Mouse (Mus musculus): ENCODE results near the gene Hoxa10. TPM values are rescaled to one million over a fixed set of nuclear protein-coding genes. Genes with fewer than 3 reads are reported as not detected.

Hoxa10 gene
- total and polyA plus RNA-seq, 3 experiments: not detected

DNA sequence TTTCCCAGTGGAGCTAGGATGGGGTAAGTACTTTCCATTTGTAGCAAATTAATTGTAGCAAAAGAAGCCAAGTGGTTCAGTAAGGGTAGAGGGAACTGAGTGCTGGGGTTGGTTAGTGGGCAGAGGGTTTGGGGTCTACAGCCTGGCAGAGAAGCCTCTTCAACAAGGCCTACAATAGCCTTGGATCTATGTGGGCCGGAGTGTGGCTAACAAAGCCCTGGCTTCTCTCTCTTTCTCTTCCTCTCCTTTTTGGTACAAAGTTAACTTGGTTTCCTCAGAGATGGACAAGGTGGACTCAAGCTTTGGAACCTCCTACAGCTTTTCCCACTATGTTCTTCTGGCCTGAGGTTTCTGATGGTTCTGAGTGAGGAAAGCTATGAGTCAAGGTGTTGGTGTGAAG is 39.4 kb downstream of the Hoxa10 start:
- TF ChIP-seq POLR2AphosphoS5 (IDR thresholded peaks at IDR 0.05; ENCODE audit: borderline replicate concordance, low read depth, low read length) (no peak), ZNF384 (IDR thresholded peaks at IDR 0.05; ENCODE audit: low read depth, low read length) (no peak), KAT2A (conservative IDR thresholded peaks at IDR 0.05; ENCODE audit: low read depth, low read length) (no peak), NRF1 (IDR thresholded peaks at IDR 0.05; ENCODE audit: insufficient read depth, low read depth, low read length, poor library complexity, severe bottlenecking) (no peak), BHLHE40 (IDR thresholded peaks at IDR 0.05; ENCODE audit: borderline replicate concordance, low read depth, low read length) (no peak)
- Histone ChIP-seq H3K4me3 (ENCODE audit: control insufficient read depth in 1 of 2, insufficient read depth in 1 of 2, low read depth in 2 of 2, low read length in 2 of 2) (no peak overlapping the region), H3K36me3 (ENCODE audit: control insufficient read depth in 1 of 2, insufficient read depth in 2 of 2, low read length in 2 of 2) (no peaks in the 10 kb centered on the region), H3K79me2 (ENCODE audit: control insufficient read depth, insufficient read depth, low read length, poor library complexity) (no peaks in the 10 kb centered on the region; the same call in 1 of the 2 replicates), H3K9ac (ENCODE audit: control insufficient read depth, low read depth, low read length, poor library complexity, severe bottlenecking) (no peak overlapping the region), H3K4me1 (ENCODE audit: control insufficient read depth in 1 of 2, insufficient read depth in 2 of 2, low read length in 2 of 2) (no peaks in the 10 kb centered on the region), H3K27ac (ENCODE audit: control insufficient read depth, low read depth, low read length) (no peak overlapping the region), H3K27me3 (ENCODE audit: control insufficient read depth in 1 of 2, insufficient read depth in 2 of 2, low read length in 2 of 2) (no peaks in the 10 kb centered on the region), H3K9me3 (replicated peaks; ENCODE audit: insufficient read depth, low read length) (no peaks in the 10 kb centered on the region)
- DNase-seq (ENCODE audit: low read depth, low spot score): no peak

DNA sequence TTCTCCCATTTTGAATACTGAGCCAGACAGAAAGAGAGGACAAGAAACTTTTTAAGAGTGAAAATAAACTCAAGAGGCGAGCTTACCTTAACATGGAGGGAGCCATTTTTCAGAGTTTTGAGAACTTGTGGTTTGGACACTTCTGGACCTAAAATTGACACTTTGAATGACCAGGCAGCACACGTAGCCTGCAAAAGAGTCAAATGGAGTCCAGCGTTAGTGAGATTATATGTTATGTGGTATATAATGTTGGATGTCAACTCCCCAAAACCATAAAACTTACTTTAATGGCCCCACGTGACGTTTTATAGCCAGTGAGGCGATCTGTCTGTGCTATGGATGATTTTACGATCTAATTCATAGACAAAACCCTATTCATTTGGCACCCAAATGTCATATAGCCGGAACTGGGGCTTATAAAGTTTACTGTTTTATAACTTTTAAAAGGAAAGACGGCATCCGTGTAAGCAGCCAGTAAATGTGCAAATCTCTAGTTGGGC is 39.9 kb downstream of the Hoxa10 start:
- H3K4me3 ChIP-seq (ENCODE audit: control insufficient read depth in 1 of 2, insufficient read depth in 1 of 2, low read depth in 2 of 2, low read length in 2 of 2): no peak overlapping the region
- no peaks in the 10 kb centered on the region for H3K27me3 ChIP-seq (ENCODE audit: control insufficient read depth in 1 of 2, insufficient read depth in 2 of 2, low read length in 2 of 2)
- no peak overlapping the region for H3K9ac ChIP-seq (ENCODE audit: control insufficient read depth, low read depth, low read length, poor library complexity, severe bottlenecking)
- DNase-seq (ENCODE audit: low read depth, low spot score): no peak
- TF ChIP-seq JUND (IDR thresholded peaks at IDR 0.05; ENCODE audit: low read depth, low read length) (no peak), SIN3A (IDR thresholded peaks at IDR 0.05; ENCODE audit: low read length) (no peak), CTCF (IDR thresholded peaks at IDR 0.05 in 2 of 3, conservative IDR thresholded peaks at IDR 0.05 in 1 of 3; ENCODE audit: control insufficient read depth in 1 of 3, insufficient read depth in 1 of 3, low read depth in 2 of 3, low read length in 3 of 3, poor library complexity in 1 of 3, severe bottlenecking in 1 of 3) (no peak), KAT2A (conservative IDR thresholded peaks at IDR 0.05; ENCODE audit: low read depth, low read length) (no peak), CHD2 (IDR thresholded peaks at IDR 0.05; ENCODE audit: low read length) (no peak), ZNF384 (IDR thresholded peaks at IDR 0.05; ENCODE audit: low read depth, low read length) (no peak), TCF12 (IDR thresholded peaks at IDR 0.05; ENCODE audit: low read depth, low read length) (no peak)
- H3K4me1 ChIP-seq (ENCODE audit: control insufficient read depth in 1 of 2, insufficient read depth in 2 of 2, low read length in 2 of 2): no peaks in the 10 kb centered on the region
- no peaks in the 10 kb centered on the region for H3K9me3 ChIP-seq (replicated peaks; ENCODE audit: insufficient read depth, low read length)
- H3K79me2 ChIP-seq (ENCODE audit: control insufficient read depth, insufficient read depth, low read length, poor library complexity): no peaks in the 10 kb centered on the region; the same call in 1 of the 2 replicates
- no peaks in the 10 kb centered on the region for H3K36me3 ChIP-seq (ENCODE audit: control insufficient read depth in 1 of 2, insufficient read depth in 2 of 2, low read length in 2 of 2)
- H3K27ac ChIP-seq (ENCODE audit: control insufficient read depth, low read depth, low read length): no peak overlapping the region

DNA sequence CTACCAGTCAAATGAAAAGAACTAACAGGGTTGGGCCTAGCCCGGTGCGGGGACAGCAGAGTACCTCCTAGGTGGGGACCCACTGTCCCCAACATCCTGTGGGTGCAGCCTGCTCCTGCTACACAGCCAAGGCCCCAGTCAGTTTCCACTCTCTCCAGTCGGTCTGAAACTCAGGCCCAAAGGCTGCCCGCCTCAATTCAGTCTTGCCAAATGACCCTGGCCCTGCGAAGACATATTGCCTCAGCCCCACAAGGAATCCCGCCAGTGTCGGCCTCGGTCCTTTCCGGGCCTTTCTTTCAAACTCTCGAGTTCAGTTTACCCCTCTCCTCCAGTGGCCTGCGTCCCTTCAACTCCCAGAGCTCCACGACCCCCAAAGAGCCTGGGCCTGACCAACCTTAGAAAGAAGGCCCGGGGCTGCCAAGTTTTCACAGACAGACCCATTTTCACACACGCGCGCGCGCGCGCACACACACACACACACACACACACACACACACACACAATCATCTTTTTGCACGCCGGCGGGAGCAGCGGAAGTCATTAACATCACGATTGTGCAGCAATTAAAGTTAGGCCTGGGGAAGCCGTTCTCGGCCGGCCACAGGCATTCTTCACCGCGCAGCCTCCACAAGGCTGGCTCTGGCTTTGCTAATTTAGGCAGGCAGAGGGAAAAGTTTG is 40.4 kb downstream of the Hoxa10 start:
- TF ChIP-seq MAX (IDR thresholded peaks at IDR 0.05; ENCODE audit: low read length): no peak
- TF ChIP-seq KAT2A (conservative IDR thresholded peaks at IDR 0.05; ENCODE audit: low read depth, low read length): no peak
- TF ChIP-seq NRF1 (IDR thresholded peaks at IDR 0.05; ENCODE audit: insufficient read depth, low read depth, low read length, poor library complexity, severe bottlenecking): no peak
- no peak for TF ChIP-seq BHLHE40 (IDR thresholded peaks at IDR 0.05; ENCODE audit: borderline replicate concordance, low read depth, low read length)
- TF ChIP-seq CHD1 (IDR thresholded peaks at IDR 0.05; ENCODE audit: low read depth, low read length): no peak
- no peak for TF ChIP-seq ZNF384 (IDR thresholded peaks at IDR 0.05; ENCODE audit: low read depth, low read length)
- TF ChIP-seq ELF1 (IDR thresholded peaks at IDR 0.05; ENCODE audit: low read depth, low read length): no peak
- no peak for TF ChIP-seq CTCF (IDR thresholded peaks at IDR 0.05 in 2 of 3, conservative IDR thresholded peaks at IDR 0.05 in 1 of 3; ENCODE audit: control insufficient read depth in 1 of 3, insufficient read depth in 1 of 3, low read depth in 2 of 3, low read length in 3 of 3, poor library complexity in 1 of 3, severe bottlenecking in 1 of 3)
- TF ChIP-seq MAFK (IDR thresholded peaks at IDR 0.05; ENCODE audit: borderline replicate concordance, low read depth, low read length): no peak
- no peak for TF ChIP-seq POLR2AphosphoS2 (IDR thresholded peaks at IDR 0.05; ENCODE audit: low read length)
- H3K9me3 ChIP-seq (replicated peaks; ENCODE audit: insufficient read depth, low read length): no peaks in the 10 kb centered on the region

More for the DNA sequence above, 40.4 kb downstream of the Hoxa10 start:
- Histone ChIP-seq H3K36me3 (ENCODE audit: control insufficient read depth in 1 of 2, insufficient read depth in 2 of 2, low read length in 2 of 2) (no peaks in the 10 kb centered on the region), H3K4me3 (ENCODE audit: control insufficient read depth in 1 of 2, insufficient read depth in 1 of 2, low read depth in 2 of 2, low read length in 2 of 2) (no peak overlapping the region), H3K27ac (ENCODE audit: control insufficient read depth, low read depth, low read length) (no peak overlapping the region), H3K4me1 (ENCODE audit: control insufficient read depth in 1 of 2, insufficient read depth in 2 of 2, low read length in 2 of 2) (no peaks in the 10 kb centered on the region), H3K9ac (ENCODE audit: control insufficient read depth, low read depth, low read length, poor library complexity, severe bottlenecking) (no peak overlapping the region), H3K27me3 (ENCODE audit: control insufficient read depth in 1 of 2, insufficient read depth in 2 of 2, low read length in 2 of 2) (no peaks in the 10 kb centered on the region), H3K79me2 (ENCODE audit: control insufficient read depth, insufficient read depth, low read length, poor library complexity) (no peaks in the 10 kb centered on the region; the same call in 1 of the 2 replicates)
- no peak for DNase-seq (ENCODE audit: low read depth, low spot score)

Data from MEL (cell line).